Mouse (Mus musculus) cerebellum, adult 2 months (tissue): ENCODE data around the gene Dcbld2.

Experiments used
- CTCF ChIP-seq: fragments of 200-500 bp; IDR thresholded peaks from 2 replicates; pipeline ENCODE4 v1.5.1; 2011; ENCODE audit warnings: low read depth, mild to moderate bottlenecking, control low read depth, low read length, moderate library complexity, borderline replicate concordance; ENCODE audit not compliant: insufficient read depth
- POLR2A ChIP-seq: fragments of 200-500 bp; IDR thresholded peaks from 2 replicates; pipeline ENCODE4 v1.6.1; 2011; ENCODE audit warnings: low read length, control low read depth, borderline replicate concordance; ENCODE audit not compliant: insufficient read depth

- TF ChIP-seq CTCF (no peak), POLR2A (no peak)
Observed at GRCm38 (mm10) chr16:58499172-58499584, 90.9 kb downstream of the Dcbld2 start.
